Mouse (Mus musculus) adrenal gland, postnatal 4 days (tissue): Measurements from ENCODE around the gene Gm17720. TPM values are rescaled to one million over a fixed set of nuclear protein-coding genes. Genes with fewer than 3 reads are reported as not detected.
"Not testable (repeated sequence)": the region's sequence is repeated elsewhere in the genome, so short reads cannot be mapped to it uniquely, and the experiment has no call there.

Experiments
- DNase-seq, 2 experiments: peaks; one replicate each; pipeline ENCODE4 v3.0.0; 2021 to 2022; ENCODE audit warnings: low spot score in 2 of 2, mixed read lengths in 2 of 2
- total RNA-seq, 2 experiments: library from RNA; stranded (reverse); gene quantifications; 2 replicates each; pipeline ENCODE4 v1.2.3; 2021

Gene Gm17720
- total RNA-seq, 2 experiments from 2014 or later = not detected

- DNase-seq = no peak
These were observed 62.0 kb downstream of the Gm17720 start for GRCm38 (mm10) chr8:110040509-110040908.

- no peak for DNase-seq
These were observed 62.9 kb downstream of the Gm17720 start, which contains the start of gene Chst4 for GRCm38 (mm10) chr8:110039659-110040058. TSS of gene Chst4 (minus strand) at chr8:110039740.

GRCm38 (mm10) chr8:110039216-110039615 is 63.3 kb downstream of the Gm17720 start:
- no peak for DNase-seq

- no peak for DNase-seq
These were observed 66.4 kb downstream of the Gm17720 start for GRCm38 (mm10) chr8:110036156-110036555.

- no peak for DNase-seq
These were observed 68.2 kb downstream of the Gm17720 start for GRCm38 (mm10) chr8:110034331-110034730.

- DNase-seq = not testable (repeated sequence)
These were observed 68.8 kb downstream of the Gm17720 start for GRCm38 (mm10) chr8:110033771-110034170.

Other genes starting within 250 kb of the Gm17720 start
- 10 to 100 TPM; 11.3 to 12.2 TPM for gene Phlpp2, start 234.2 kb downstream of the Gm17720 start, total RNA-seq
- gene Marveld3, start 140.6 kb downstream of the Gm17720 start, total RNA-seq = 1 to 10 TPM in 1 of 2 experiments, under 1 TPM in 1; 0.25 to 1.6 TPM
- gene Tat, start 112.3 kb downstream of the Gm17720 start, total RNA-seq = 1 to 10 TPM in 1 of 2 experiments, under 1 TPM in 1; 0.48 to 8.8 TPM
- 1 to 10 TPM; 1.6 to 2.3 TPM for gene Chst4, start 63.0 kb downstream of the Gm17720 start, total RNA-seq
- gene Zfp612, start 23.0 kb downstream of the Gm17720 start, total RNA-seq = 10 to 100 TPM in 1 of 2 experiments, 1 to 10 TPM in 1; 8.2 to 10.8 TPM
- gene Gm21964, start 1.5 kb downstream of the Gm17720 start, total RNA-seq = not detected
- 1 to 10 TPM in 1 of 2 experiments, not detected in 1; 1.4 TPM for gene Calb2, start 65.5 kb upstream of the Gm17720 start, total RNA-seq
- gene Cmtr2, start 112.9 kb upstream of the Gm17720 start, total RNA-seq = 1 to 10 TPM; 8.6 to 8.8 TPM
- gene Hydin, start 164.2 kb upstream of the Gm17720 start, total RNA-seq = under 1 TPM; 0.08 to 0.20 TPM